In the genomic region with DNA sequence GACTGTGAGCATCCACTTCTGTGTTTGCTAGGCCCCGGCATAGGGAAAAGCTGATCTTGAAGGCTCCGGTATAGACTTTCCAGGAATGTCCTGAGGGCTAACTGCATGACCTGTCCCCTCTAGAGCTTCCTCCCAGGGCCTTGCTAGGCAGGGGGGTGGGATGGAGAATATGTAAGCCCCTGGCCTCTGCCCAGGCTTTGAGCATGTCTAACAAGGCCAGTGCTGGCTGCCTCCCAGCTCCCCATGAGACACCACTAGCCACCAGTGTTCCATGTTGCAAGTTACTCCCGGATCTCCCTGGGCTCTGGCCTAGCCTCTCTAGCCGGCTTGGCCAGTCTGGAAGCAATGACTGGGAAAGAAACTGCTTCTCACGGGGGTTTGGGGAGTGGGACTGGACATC, we compare ENCODE assay signal across 17 mouse cellular contexts. TPM values are rescaled to one million over a fixed set of nuclear protein-coding genes. Genes with fewer than 3 reads are reported as not detected.
DNase-seq lines count a peak whose midpoint lies in the region; ATAC-seq lines count a peak whose summit lies in the region.
"Had no signal": no experiment of that assay in that cellular context is flagged by ENCODE, and none has a peak within 500 bp of the region (broad histone marks: within the 10 kb centered on the region; RNA-seq: fewer than 3 reads in every experiment).

No protein-coding gene starts in this region.

- H3K27ac ChIP-seq in heart, embryonic 11.5 days (ENCODE audit: low read depth, low read length), result no peak overlapping the region
- H3K27ac ChIP-seq: embryonic facial prominence, embryonic 15.5 days; neural tube, embryonic 13.5 days had no signal

- H3K36me3 ChIP-seq in heart, embryonic 11.5 days (ENCODE audit: control insufficient read depth, insufficient read depth, low read length), result no peaks in the 10 kb centered on the region
- H3K36me3 ChIP-seq: embryonic facial prominence, embryonic 15.5 days; neural tube, embryonic 13.5 days had no signal

- H3K4me2 ChIP-seq in heart, embryonic 11.5 days, result no peak overlapping the region
- H3K4me2 ChIP-seq: embryonic facial prominence, embryonic 15.5 days; liver, embryonic 11.5 days; neural tube, embryonic 13.5 days had no signal

- peak; percentile 9 for DNase-seq in adrenal gland, postnatal 36 days
- DNase-seq in adrenal gland, postnatal 4 days (ENCODE audit: low spot score in 2 of 2), result no peak
- peak; percentile 8 to 18 for DNase-seq in heart, postnatal 14 days
- DNase-seq in left cerebral cortex, postnatal 4 days, result peak; percentile 44
- no peak for DNase-seq in left cerebral cortex, postnatal 10 days (ENCODE audit: extremely low spot score in 1 of 2, low spot score in 2 of 2)
- peak; percentile 57 for DNase-seq in adipocyte (ENCODE audit: low spot score)
- no peak for DNase-seq in layer of hippocampus, adult 8-10 months (ENCODE audit: low spot score in 2 of 2)
- DNase-seq: cerebellum, adult 8-10 months; kidney, adult 8-10 months; kidney, postnatal 25 days; lung, adult 2 months; thymus, postnatal 25 days had no signal

- no peak overlapping the region for H3K4me3 ChIP-seq in heart, embryonic 11.5 days (ENCODE audit: low read depth, low read length)
- H3K4me3 ChIP-seq: embryonic facial prominence, embryonic 15.5 days; megakaryocyte, embryonic 14.5 days; neural tube, embryonic 13.5 days had no signal

- intact Hi-C loops in heart, postnatal 14 days (cut with DNase I), result no loop called here
- intact Hi-C loops in left cerebral cortex, postnatal 4 days (cut with DNase I), result no loop called here
- intact Hi-C loops in left cerebral cortex, postnatal 10 days (cut with DNase I), result no loop called here

- 58% methylated on average over 5 of the region's 5 CpGs for WGBS in heart, embryonic 11.5 days (ENCODE audit: insufficient replicate concordance)

- H3K9ac ChIP-seq in heart, embryonic 11.5 days (ENCODE audit: low read depth, low read length), result no peak overlapping the region
- H3K9ac ChIP-seq: embryonic facial prominence, embryonic 15.5 days; neural tube, embryonic 13.5 days had no signal

- no peaks in the 10 kb centered on the region for H3K9me3 ChIP-seq in heart, embryonic 11.5 days (replicated peaks; ENCODE audit: control insufficient read depth, low read length)
- H3K9me3 ChIP-seq: embryonic facial prominence, embryonic 15.5 days; megakaryocyte, embryonic 14.5 days; neural tube, embryonic 13.5 days had no signal

- ATAC-seq in heart, embryonic 11.5 days (replicated peaks; ENCODE audit: insufficient number of reproducible peaks, low FRiP score, low TSS enrichment), result no peak

- H3K4me1 ChIP-seq in heart, embryonic 11.5 days (ENCODE audit: control insufficient read depth, insufficient read depth, low read length), result no peaks in the 10 kb centered on the region

- H3K27me3 ChIP-seq in heart, embryonic 11.5 days (ENCODE audit: control insufficient read depth, insufficient read depth, low read length), result no peaks in the 10 kb centered on the region
- H3K27me3 ChIP-seq: embryonic facial prominence, embryonic 15.5 days had no signal

RNA-seq across cellular contexts. Expression of gene Aldh1a3, which starts 17.4 kb away (rescaled TPM):
- total RNA-seq in adrenal gland, postnatal 36 days (2021), result 10 to 100 TPM in 1 of 2 experiments, 1 to 10 TPM in 1; 9.2 to 10.4 TPM
- 10 to 100 TPM; 19.7 to 19.9 TPM for total RNA-seq in adrenal gland, postnatal 4 days (2021)
- total RNA-seq in heart, postnatal 14 days (2021), result 1 to 10 TPM; 1.5 to 1.6 TPM
- 0.56 and 0.76 TPM in 2 replicates for polyA plus RNA-seq in heart, embryonic 11.5 days (2014; fragmentation: Nextera tagmentation; extraction: Ambion mirVana)
- total RNA-seq in left cerebral cortex, postnatal 4 days (2021), result 1 to 10 TPM; 2.9 TPM
- total RNA-seq in left cerebral cortex, postnatal 10 days (2021), result 1 to 10 TPM; 2.4 to 5.5 TPM
- total RNA-seq in layer of hippocampus, adult 8-10 months (2022), result 1 to 10 TPM in 2 of 4 experiments, under 1 TPM in 2; 0.50 to 1.6 (median 1.0) TPM

RNA-seq across cellular contexts. Expression of gene Lrrk1, which starts 56.6 kb away (rescaled TPM):
- 10 to 100 TPM; 15.3 to 15.5 TPM for total RNA-seq in adrenal gland, postnatal 36 days (2021)
- total RNA-seq in adrenal gland, postnatal 4 days (2021), result 10 to 100 TPM; 20.2 to 20.9 TPM
- 10 to 100 TPM in 1 of 2 experiments, 1 to 10 TPM in 1; 9.1 to 10.5 TPM for total RNA-seq in heart, postnatal 14 days (2021)
- polyA plus RNA-seq in heart, embryonic 11.5 days (2014; fragmentation: Nextera tagmentation; extraction: Ambion mirVana), result 6.3 and 7.8 TPM in 2 replicates
- 1 to 10 TPM; 4.5 to 6.9 TPM for total RNA-seq in left cerebral cortex, postnatal 4 days (2021)
- 1 to 10 TPM; 3.8 to 4.2 TPM for total RNA-seq in left cerebral cortex, postnatal 10 days (2021)
- 1 to 10 TPM; 3.3 to 7.0 (median 4.9) TPM for total RNA-seq in layer of hippocampus, adult 8-10 months (2022)

Comparison
In these comparisons a context has a peak if more than half of its experiments do, and no peak if none do; other contexts are left out.
1. DNase-seq: peak in adrenal gland, postnatal 36 days (2 of 2), heart, postnatal 14 days (2 of 2), left cerebral cortex, postnatal 4 days (single experiment) and adipocyte (single experiment); none in adrenal gland, postnatal 4 days (0 of 2), left cerebral cortex, postnatal 10 days (0 of 2) and layer of hippocampus, adult 8-10 months (0 of 2).